Mouse (Mus musculus) brain, embryonic 14.5 days (tissue): Measurements from ENCODE around the gene Hist2h3b.
"Not testable (repeated sequence)": the region's sequence is repeated elsewhere in the genome, so short reads cannot be mapped to it uniquely, and the experiment has no call there.

ENCODE experiments used
- CTCF ChIP-seq: fragments of 200-500 bp; IDR thresholded peaks from 2 replicates; pipeline ENCODE4 v1.5.1; 2012; ENCODE audit warnings: inconsistent platforms, mild to moderate bottlenecking, moderate library complexity, borderline replicate concordance; ENCODE audit not compliant: insufficient read depth, insufficient read length; ENCODE audit errors: extremely low read depth
- POLR2A ChIP-seq: fragments of 200-500 bp; IDR thresholded peaks from 2 replicates; pipeline ENCODE4 v1.6.1; 2012; ENCODE audit warnings: mild to moderate bottlenecking, inconsistent platforms, borderline replicate concordance; ENCODE audit not compliant: poor library complexity, insufficient read depth, insufficient read length, severe bottlenecking; ENCODE audit errors: extremely low read depth

DNA sequence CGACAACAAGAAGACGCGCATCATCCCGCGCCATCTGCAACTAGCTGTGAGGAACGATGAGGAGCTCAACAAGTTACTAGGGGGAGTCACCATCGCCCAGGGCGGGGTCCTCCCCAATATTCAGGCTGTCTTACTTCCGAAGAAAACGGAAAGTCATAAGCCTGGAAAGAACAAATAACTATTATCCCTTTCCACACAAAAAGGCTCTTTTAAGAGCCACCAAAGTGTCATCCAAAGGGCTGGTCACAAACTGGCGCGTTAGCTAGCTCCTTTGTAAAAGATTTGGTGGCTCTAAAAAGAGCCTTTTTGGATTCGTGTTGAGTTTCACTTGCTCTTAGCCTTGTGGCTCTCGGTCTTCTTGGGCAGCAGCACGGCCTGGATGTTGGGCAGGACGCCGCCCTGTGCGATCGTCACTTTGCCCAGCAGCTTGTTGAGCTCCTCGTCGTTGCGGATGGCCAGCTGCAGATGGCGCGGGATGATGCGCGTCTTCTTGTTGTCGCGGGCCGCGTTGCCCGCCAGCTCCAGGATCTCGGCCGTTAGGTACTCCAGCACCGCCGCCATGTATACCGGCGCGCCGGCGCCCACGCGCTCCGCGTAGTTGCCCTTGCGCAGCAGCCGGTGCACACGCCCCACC lies 48.2 kb upstream of the Hist2h3b start:
- TF ChIP-seq POLR2A, CTCF: not testable (repeated sequence)
